Mouse (Mus musculus): ENCODE results near the gene Arnt. TPM values are rescaled to one million over a fixed set of nuclear protein-coding genes. Genes with fewer than 3 reads are reported as not detected.

Arnt gene
- polyA plus RNA-seq (2012; rRNA removed) = 10.5 and 13.0 TPM in 2 replicates

GRCm38 (mm10) chr3:95434136-95434982 is at the start of gene Arnt:
Gene Arnt (plus strand): TSS chr3:95434388.

GRCm38 (mm10) chr3:95402741-95403140 is 31.4 kb upstream of the Arnt start, which contains the start of gene 4930558C23Rik:
Gene 4930558C23Rik (minus strand): TSS chr3:95402841.

GRCm38 (mm10) chr3:95499024-95499423 is 64.8 kb downstream of the Arnt start, which contains the start of gene Ctsk:
Gene Ctsk (plus strand): TSS chr3:95499256.

GRCm38 (mm10) chr3:95526622-95527211 is 92.5 kb downstream of the Arnt start, which contains the start of gene Ctss:
Gene Ctss (plus strand): TSS chr3:95526786.

Other genes starting within 250 kb of the Arnt start
- 15.3 and 17.6 TPM in 2 replicates for gene Gabpb2, start 216.5 kb upstream of the Arnt start, polyA plus RNA-seq (2012; rRNA removed)
- 21.9 and 27.2 TPM in 2 replicates for gene Cdc42se1, start 205.7 kb upstream of the Arnt start, polyA plus RNA-seq (2012; rRNA removed)
- 2.8 TPM in 2 replicates for gene Mllt11, start 202.2 kb upstream of the Arnt start, polyA plus RNA-seq (2012; rRNA removed)
- 0.07 and 0.14 TPM in 2 replicates for gene Gm128, start 192.8 kb upstream of the Arnt start, polyA plus RNA-seq (2012; rRNA removed)
- 0.03 and 0.16 TPM in 2 replicates for gene Bnipl, start 183.2 kb upstream of the Arnt start, polyA plus RNA-seq (2012; rRNA removed)
- gene Mindy1, start 153.0 kb upstream of the Arnt start, polyA plus RNA-seq (2012; rRNA removed) = 11.8 and 13.5 TPM in 2 replicates
- gene Prune1, start 152.3 kb upstream of the Arnt start, polyA plus RNA-seq (2012; rRNA removed) = 7.4 and 8.4 TPM in 2 replicates
- 2.3 and 2.8 TPM in 2 replicates for gene Anxa9, start 127.2 kb upstream of the Arnt start, polyA plus RNA-seq (2012; rRNA removed)
- gene Cers2, start 119.6 kb upstream of the Arnt start, polyA plus RNA-seq (2012; rRNA removed) = 52.5 and 69.2 TPM in 2 replicates
- gene Setdb1, start 77.2 kb upstream of the Arnt start, polyA plus RNA-seq (2012; rRNA removed) = 13.1 and 15.8 TPM in 2 replicates
- gene 4930558C23Rik, start 31.5 kb upstream of the Arnt start, polyA plus RNA-seq (2012; rRNA removed) = not detected in 2 replicates
- gene Ctsk, start 64.9 kb downstream of the Arnt start, polyA plus RNA-seq (2012; rRNA removed) = 1.0 and 1.7 TPM in 2 replicates
- 17.6 and 20.8 TPM in 2 replicates for gene Ctss, start 92.4 kb downstream of the Arnt start, polyA plus RNA-seq (2012; rRNA removed)
- not detected in 2 replicates for gene Hormad1, start 125.3 kb downstream of the Arnt start, polyA plus RNA-seq (2012; rRNA removed)
- gene Golph3l, start 154.5 kb downstream of the Arnt start, polyA plus RNA-seq (2012; rRNA removed) = 17.0 and 19.4 TPM in 2 replicates
- 15.2 and 18.1 TPM in 2 replicates for gene Ensa, start 190.6 kb downstream of the Arnt start, polyA plus RNA-seq (2012; rRNA removed)
- 33.0 and 38.9 TPM in 2 replicates for gene Mcl1, start 224.4 kb downstream of the Arnt start, polyA plus RNA-seq (2012; rRNA removed)

All from liver, embryonic 14 days (tissue).